Mouse (Mus musculus) forebrain, embryonic 16.5 days (tissue): ENCODE measurements at regions not wholly inside any gene's neighbourhood (a gene's known extent, or its start where the extent isn't known, plus 50 kb on each side); places are given as distances from the start of the nearest gene placed in this dataset.

Source experiments
- ATAC-seq: fragments of 200-750 bp; cut with Nextera tagmentation; 2 replicates; pipeline ENCODE4 v1.8.0; 2017; ENCODE audit warnings: mild to moderate bottlenecking, moderate library complexity
- H3K27ac ChIP-seq: fragments of 300-500 bp; sonication (generic); 2 replicates; pipeline ENCODE4 v1.5.1; 2014; ENCODE audit warnings: low read length, control low read depth
- H3K27me3 ChIP-seq: fragments of 300-500 bp; sonication (generic); replicated peaks from 2 replicates; pipeline ENCODE4 v1.6.1; 2014; ENCODE audit warnings: low read length; ENCODE audit not compliant: control insufficient read depth, insufficient read depth
- H3K36me3 ChIP-seq: fragments of 300-500 bp; sonication (generic); 2 replicates; pipeline ENCODE4 v1.6.1; 2014; ENCODE audit not compliant: control insufficient read depth, insufficient read depth
- H3K4me1 ChIP-seq: fragments of 300-500 bp; sonication (generic); replicated peaks from 2 replicates; pipeline ENCODE4 v1.6.1; 2014; ENCODE audit warnings: low read length; ENCODE audit not compliant: control insufficient read depth, insufficient read depth
- H3K4me2 ChIP-seq: fragments of 300-500 bp; sonication (generic); 2 replicates; pipeline ENCODE4 v1.6.1; 2014; ENCODE audit warnings: mild to moderate bottlenecking, low read length, control low read depth
- H3K4me3 ChIP-seq: fragments of 300-500 bp; sonication (generic); replicated peaks from 2 replicates; pipeline ENCODE4 v1.5.1; 2014; ENCODE audit warnings: mild to moderate bottlenecking, low read length, control low read depth
- H3K9ac ChIP-seq: fragments of 300-500 bp; sonication (generic); replicated peaks from 2 replicates; pipeline ENCODE4 v1.6.1; 2014; ENCODE audit warnings: low read depth, low read length, control low read depth
- H3K9me3 ChIP-seq: fragments of 300-500 bp; sonication (generic); 2 replicates; pipeline ENCODE4 v1.6.1; 2016; ENCODE audit warnings: low read length; ENCODE audit not compliant: control insufficient read depth
- WGBS: fragments of 180-500 bp; shearing (Covaris S2); extraction: QIAGEN DNeasy Blood & Tissue Kit; methylation state at CpG from one replicate; pipeline ENCODE4 v1.1.7; 2014; 5-methylcytosine and 5-hydroxymethylcytosine counted together

GRCm38 (mm10) chr12:13114341-13114740, 134.7 kb downstream of the Ddx1 start:
- WGBS: 54% methylated on average over 4 of the region's 4 CpGs
- Histone ChIP-seq H3K4me3 (no peak overlapping the region), H3K27me3 (no peaks in the 10 kb centered on the region), H3K36me3 (no peaks in the 10 kb centered on the region), H3K9me3 (no peaks in the 10 kb centered on the region), H3K4me2 (no peak overlapping the region), H3K9ac (no peak overlapping the region), H3K4me1 (no peaks in the 10 kb centered on the region), H3K27ac (no peak overlapping the region)
- ATAC-seq: no peak

- H3K4me2 ChIP-seq: no peak overlapping the region
- no peak overlapping the region for H3K4me3 ChIP-seq
- no peak overlapping the region for H3K9ac ChIP-seq
- WGBS: 87% methylated on average over 3 of the region's 3 CpGs
- no peak overlapping the region for H3K27ac ChIP-seq
- no peaks in the 10 kb centered on the region for H3K36me3 ChIP-seq
- H3K27me3 ChIP-seq: no peaks in the 10 kb centered on the region
- peaks cover 7% of the 10 kb centered on the region; the same call in 1 of the 2 replicates for H3K4me1 ChIP-seq
- H3K9me3 ChIP-seq: no peaks in the 10 kb centered on the region
- no peak for ATAC-seq
These were observed 142.1 kb downstream of the Ddx1 start for GRCm38 (mm10) chr12:13106931-13107330.

GRCm38 (mm10) chr12:13100505-13101354, 148.3 kb downstream of the Ddx1 start:
- WGBS: 15% methylated on average over 12 of the region's 12 CpGs
- no peak overlapping the region for H3K4me3 ChIP-seq
- no peak overlapping the region for H3K9ac ChIP-seq
- H3K27me3 ChIP-seq: no peaks in the 10 kb centered on the region
- no peaks in the 10 kb centered on the region for H3K36me3 ChIP-seq
- no peak overlapping the region for H3K27ac ChIP-seq
- ATAC-seq: peak; percentile 65
- no peak overlapping the region for H3K4me2 ChIP-seq
- no peaks in the 10 kb centered on the region for H3K9me3 ChIP-seq
- H3K4me1 ChIP-seq: peaks cover 12% of the 10 kb centered on the region

GRCm38 (mm10) chr12:13094111-13094851, 152.6 kb upstream of the Mycn start:
- H3K4me3 ChIP-seq: no peak overlapping the region
- no peak overlapping the region for H3K4me2 ChIP-seq
- H3K36me3 ChIP-seq: no peaks in the 10 kb centered on the region
- no peaks in the 10 kb centered on the region for H3K27me3 ChIP-seq
- H3K4me1 ChIP-seq: no peaks in the 10 kb centered on the region
- ATAC-seq: no peak
- no peak overlapping the region for H3K27ac ChIP-seq
- no peaks in the 10 kb centered on the region for H3K9me3 ChIP-seq
- no peak overlapping the region for H3K9ac ChIP-seq
- WGBS: 75% methylated on average over 9 of the region's 9 CpGs

- ATAC-seq: no peak
These were observed 144.2 kb upstream of the Mycn start for GRCm38 (mm10) chr12:13085951-13086350.

GRCm38 (mm10) chr12:13085484-13085883, 143.8 kb upstream of the Mycn start:
- H3K4me1 ChIP-seq: no peaks in the 10 kb centered on the region
- no peak overlapping the region for H3K4me3 ChIP-seq
- H3K27me3 ChIP-seq: no peaks in the 10 kb centered on the region
- H3K27ac ChIP-seq: no peak overlapping the region
- WGBS: 94% methylated on average over 6 of the region's 6 CpGs
- H3K9me3 ChIP-seq: no peaks in the 10 kb centered on the region
- no peaks in the 10 kb centered on the region for H3K36me3 ChIP-seq
- H3K9ac ChIP-seq: no peak overlapping the region
- ATAC-seq: no peak
- no peak overlapping the region for H3K4me2 ChIP-seq

More at GRCm38 (mm10) chr12:13085951-13086350, 144.2 kb upstream of the Mycn start:
- Histone ChIP-seq H3K9ac (no peak overlapping the region), H3K4me3 (no peak overlapping the region), H3K36me3 (no peaks in the 10 kb centered on the region), H3K27ac (no peak overlapping the region), H3K9me3 (no peaks in the 10 kb centered on the region), H3K4me1 (no peaks in the 10 kb centered on the region), H3K4me2 (no peak overlapping the region), H3K27me3 (no peaks in the 10 kb centered on the region)
- 90% methylated on average over 9 of the region's 9 CpGs for WGBS

- Histone ChIP-seq H3K4me2 (no peak overlapping the region), H3K4me1 (no peaks in the 10 kb centered on the region), H3K27me3 (no peaks in the 10 kb centered on the region), H3K36me3 (no peaks in the 10 kb centered on the region), H3K4me3 (no peak overlapping the region), H3K27ac (no peak overlapping the region), H3K9me3 (no peaks in the 10 kb centered on the region), H3K9ac (no peak overlapping the region)
- peak; percentile 76 for ATAC-seq
- 23% methylated on average over 8 of the region's 8 CpGs for WGBS
These were observed 141.8 kb upstream of the Mycn start for GRCm38 (mm10) chr12:13083337-13084054.

- Histone ChIP-seq H3K27me3 (no peaks in the 10 kb centered on the region), H3K27ac (no peak overlapping the region), H3K36me3 (no peaks in the 10 kb centered on the region), H3K4me3 (no peak overlapping the region), H3K9me3 (no peaks in the 10 kb centered on the region), H3K4me2 (no peak overlapping the region), H3K9ac (no peak overlapping the region), H3K4me1 (no peaks in the 10 kb centered on the region)
- no peak for ATAC-seq
- 83% methylated on average over 5 of the region's 5 CpGs for WGBS
These were observed 139.1 kb upstream of the Mycn start for GRCm38 (mm10) chr12:13080791-13081190.

GRCm38 (mm10) chr12:13079832-13080231, 138.1 kb upstream of the Mycn start:
- Histone ChIP-seq H3K27ac (no peak overlapping the region), H3K36me3 (no peaks in the 10 kb centered on the region), H3K4me1 (no peaks in the 10 kb centered on the region), H3K9ac (no peak overlapping the region), H3K27me3 (no peaks in the 10 kb centered on the region), H3K4me3 (no peak overlapping the region), H3K4me2 (no peak overlapping the region), H3K9me3 (no peaks in the 10 kb centered on the region)
- no peak for ATAC-seq
- 89% methylated on average over 3 of the region's 3 CpGs for WGBS
